7 mouse cellular contexts compared by ENCODE assay signal in genomic region chr11:98863751-98864429, GRCm38 (mm10). TPM values are rescaled to one million over a fixed set of nuclear protein-coding genes. Genes with fewer than 3 reads are reported as not detected.
DNase-seq lines count a peak whose midpoint lies in the region; ATAC-seq lines count a peak whose summit lies in the region.

No protein-coding gene starts in this region.

- H3K36me3 ChIP-seq in heart, embryonic 12.5 days = peaks cover 25% of the 10 kb centered on the region
- H3K36me3 ChIP-seq in macrophage (ENCODE audit: inconsistent target) = peaks cover 9% of the 10 kb centered on the region; the same call in 1 of the 2 replicates

- peak overlapping the region; percentile 94 for H3K27ac ChIP-seq in heart, embryonic 12.5 days (ENCODE audit: poor library complexity, severe bottlenecking)
- H3K27ac ChIP-seq in macrophage = peak overlapping the region; percentile 27; the same call in 1 of the 2 replicates

- WGBS in heart, embryonic 12.5 days = under 1% methylated on average over 39 of the region's 39 CpGs
- 1% methylated on average over 33 of the region's 39 CpGs for WGBS in macrophage (ENCODE audit: missing documents)

- ATAC-seq in heart, embryonic 12.5 days (ENCODE audit: insufficient number of reproducible peaks, low FRiP score) = peak; percentile 68

- peak overlapping the region; percentile 93 for H3K4me2 ChIP-seq in heart, embryonic 12.5 days

- H3K27me3 ChIP-seq in heart, embryonic 12.5 days (replicated peaks) = no peaks in the 10 kb centered on the region

- peaks cover 52% of the 10 kb centered on the region for H3K79me2 ChIP-seq in macrophage (ENCODE audit: inconsistent target)

- H3K9me3 ChIP-seq in heart, embryonic 12.5 days (replicated peaks) = no peaks in the 10 kb centered on the region

- H3K4me1 ChIP-seq in heart, embryonic 12.5 days (replicated peaks) = peaks cover 19% of the 10 kb centered on the region

- H3K9ac ChIP-seq in heart, embryonic 12.5 days = peak overlapping the region; percentile 87

- peak; percentile 26 to 54 for DNase-seq in urinary bladder, adult 18-20 months (ENCODE audit: low spot score in 2 of 2)
- DNase-seq in urinary bladder, postnatal 10 days (ENCODE audit: low spot score) = no peak
- DNase-seq in c-Kit-positive CD71-positive TER-119-negative erythroid progenitor cells, embryonic 14.5 days (ENCODE audit: low read depth) = peak; percentile 19
- DNase-seq in left cerebral cortex, adult 11 months (ENCODE audit: low spot score) = peak; percentile 42
- peak; percentile 68 for DNase-seq in right cerebral cortex, postnatal 4 days

- H3K4me3 ChIP-seq in heart, embryonic 12.5 days = peak overlapping the region; percentile 93
- peak overlapping the region; percentile 76 for H3K4me3 ChIP-seq in macrophage (ENCODE audit: inconsistent target)

RNA-seq across cellular contexts. Expression of gene Wipf2, which starts 0.5 kb away (rescaled TPM):
- polyA plus RNA-seq in heart, embryonic 12.5 days (2016; fragmentation: Nextera tagmentation; extraction: Ambion mirVana) = 3.0 and 3.3 TPM in 2 replicates
- 10 to 100 TPM in 23 of 26 experiments, 1 to 10 TPM in 3; 7.3 to 30.5 (median 19.3) TPM for total RNA-seq in macrophage (2018; cell fraction: chromatin; rRNA removed)
- total RNA-seq in macrophage (2018; cell fraction: cytosol; rRNA removed) = 10 to 100 TPM; 15.1 to 25.6 (median 21.0) TPM
- 10 to 100 TPM; 13.2 to 33.3 (median 22.7) TPM for total RNA-seq in macrophage (2018; cell fraction: nucleus; rRNA removed)
- polyA plus RNA-seq in macrophage (2018) = 11.1 to 18.1 TPM (median 11.5 TPM) in 3 replicates

RNA-seq across cellular contexts. Expression of gene Rapgefl1, which starts 27.3 kb away (rescaled TPM):
- 0.51 and 1.0 TPM in 2 replicates for polyA plus RNA-seq in heart, embryonic 12.5 days (2016; fragmentation: Nextera tagmentation; extraction: Ambion mirVana)
- total RNA-seq in macrophage (2018; cell fraction: chromatin; rRNA removed) = 1 to 10 TPM in 7 of 26 experiments, under 1 TPM in 14, not detected in 5; 0.20 to 4.3 (median 0.79) TPM
- under 1 TPM; 0.03 to 0.42 (median 0.21) TPM for total RNA-seq in macrophage (2018; cell fraction: cytosol; rRNA removed)
- 1 to 10 TPM in 2 of 26 experiments, under 1 TPM in 18, not detected in 6; 0.23 to 1.8 (median 0.70) TPM for total RNA-seq in macrophage (2018; cell fraction: nucleus; rRNA removed)
- polyA plus RNA-seq in macrophage (2018) = 0.23 to 0.34 TPM (median 0.31 TPM) in 3 replicates

RNA-seq across cellular contexts. Expression of gene Cdc6, which starts 43.7 kb away (rescaled TPM):
- polyA plus RNA-seq in heart, embryonic 12.5 days (2016; fragmentation: Nextera tagmentation; extraction: Ambion mirVana) = 27.0 and 27.7 TPM in 2 replicates
- total RNA-seq in macrophage (2018; cell fraction: chromatin; rRNA removed) = 1 to 10 TPM in 20 of 26 experiments, under 1 TPM in 6; 0.25 to 5.5 (median 2.3) TPM
- total RNA-seq in macrophage (2018; cell fraction: cytosol; rRNA removed) = 1 to 10 TPM in 22 of 26 experiments, under 1 TPM in 4; 0.57 to 2.4 (median 1.4) TPM
- 10 to 100 TPM in 1 of 26 experiments, 1 to 10 TPM in 23, under 1 TPM in 2; 0.58 to 22.6 (median 1.7) TPM for total RNA-seq in macrophage (2018; cell fraction: nucleus; rRNA removed)
- 0.70 to 13.4 TPM (median 2.2 TPM) in 3 replicates for polyA plus RNA-seq in macrophage (2018)

RNA-seq across cellular contexts. Expression of gene Casc3, which starts 59.2 kb away (rescaled TPM):
- polyA plus RNA-seq in heart, embryonic 12.5 days (2016; fragmentation: Nextera tagmentation; extraction: Ambion mirVana) = 31.8 and 33.3 TPM in 2 replicates
- 100 to 1,000 TPM in 5 of 26 experiments, 10 to 100 TPM in 21; 26.5 to 137 (median 57.5) TPM for total RNA-seq in macrophage (2018; cell fraction: chromatin; rRNA removed)
- 10 to 100 TPM; 21.0 to 40.3 (median 26.0) TPM for total RNA-seq in macrophage (2018; cell fraction: cytosol; rRNA removed)
- total RNA-seq in macrophage (2018; cell fraction: nucleus; rRNA removed) = 10 to 100 TPM; 28.9 to 86.2 (median 50.2) TPM
- 21.2 to 29.9 TPM (median 22.1 TPM) in 3 replicates for polyA plus RNA-seq in macrophage (2018)
